Mouse (Mus musculus) retina, postnatal 1 day (tissue): Measurements from ENCODE around the gene Slc25a16.

Experiments used
- DNase-seq: peaks from one replicate; pipeline ENCODE4 v3.0.0-alpha.2; 2012

Gene Slc25a16

GRCm38 (mm10) chr10:62919925-62920765 lies at the start of gene Slc25a16:
Gene Slc25a16 (plus strand): TSS chr10:62920633.
- DNase-seq, result peak; percentile 96

- DNase-seq, result no peak
Measured at GRCm38 (mm10) chr10:62874828-62875227, 45.6 kb upstream of the Slc25a16 start.

DNA sequence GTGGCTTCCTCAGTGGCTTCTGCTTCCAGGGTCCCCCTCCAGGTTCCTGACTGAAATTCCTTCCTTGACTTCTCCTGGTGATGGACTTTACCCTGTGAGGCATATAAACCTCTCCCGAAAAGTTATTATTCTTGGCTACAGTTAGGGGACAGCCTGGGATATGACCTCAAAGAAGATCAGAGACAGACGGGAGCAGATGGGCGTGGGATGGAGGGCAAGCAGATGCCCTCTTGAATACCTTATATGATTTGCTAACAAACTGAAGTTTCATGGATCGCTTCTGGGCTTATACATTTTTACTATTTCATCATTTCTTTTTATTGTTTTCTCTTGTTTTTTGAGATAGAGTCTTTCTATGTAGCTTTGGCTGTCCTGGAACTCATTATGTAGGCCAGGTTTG lies 44.9 kb upstream of the Slc25a16 start:
- no peak for DNase-seq

- no peak for DNase-seq
Measured at GRCm38 (mm10) chr10:62878056-62878455, 42.4 kb upstream of the Slc25a16 start.

GRCm38 (mm10) chr10:62881211-62881610 lies 39.2 kb upstream of the Slc25a16 start:
- peak; percentile 40 for DNase-seq

- DNase-seq, result no peak
Measured at GRCm38 (mm10) chr10:62883933-62884372, 36.5 kb upstream of the Slc25a16 start.

- DNase-seq, result no peak
Measured at GRCm38 (mm10) chr10:62884517-62884916, 35.9 kb upstream of the Slc25a16 start.

DNA sequence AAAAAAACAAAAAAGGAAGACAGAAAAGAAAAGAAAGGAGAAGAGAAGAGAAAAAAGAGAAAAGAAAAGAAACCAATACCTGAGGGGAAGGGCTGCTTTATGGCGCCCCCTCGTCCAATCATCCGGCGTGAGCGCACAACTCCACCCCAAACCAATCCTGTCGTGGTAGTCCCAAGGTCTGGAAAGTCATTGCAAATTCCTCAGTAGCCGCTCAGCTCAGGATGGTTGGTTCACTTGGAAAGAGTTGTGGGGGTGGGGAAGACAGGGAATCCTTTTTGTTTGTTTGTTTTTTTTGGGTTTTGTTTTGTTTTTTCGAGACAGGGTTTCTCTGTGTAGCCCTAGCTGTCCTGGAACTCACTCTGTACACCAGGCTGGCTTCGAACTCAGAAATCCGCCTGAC lies 35.0 kb upstream of the Slc25a16 start:
- no peak for DNase-seq

DNA sequence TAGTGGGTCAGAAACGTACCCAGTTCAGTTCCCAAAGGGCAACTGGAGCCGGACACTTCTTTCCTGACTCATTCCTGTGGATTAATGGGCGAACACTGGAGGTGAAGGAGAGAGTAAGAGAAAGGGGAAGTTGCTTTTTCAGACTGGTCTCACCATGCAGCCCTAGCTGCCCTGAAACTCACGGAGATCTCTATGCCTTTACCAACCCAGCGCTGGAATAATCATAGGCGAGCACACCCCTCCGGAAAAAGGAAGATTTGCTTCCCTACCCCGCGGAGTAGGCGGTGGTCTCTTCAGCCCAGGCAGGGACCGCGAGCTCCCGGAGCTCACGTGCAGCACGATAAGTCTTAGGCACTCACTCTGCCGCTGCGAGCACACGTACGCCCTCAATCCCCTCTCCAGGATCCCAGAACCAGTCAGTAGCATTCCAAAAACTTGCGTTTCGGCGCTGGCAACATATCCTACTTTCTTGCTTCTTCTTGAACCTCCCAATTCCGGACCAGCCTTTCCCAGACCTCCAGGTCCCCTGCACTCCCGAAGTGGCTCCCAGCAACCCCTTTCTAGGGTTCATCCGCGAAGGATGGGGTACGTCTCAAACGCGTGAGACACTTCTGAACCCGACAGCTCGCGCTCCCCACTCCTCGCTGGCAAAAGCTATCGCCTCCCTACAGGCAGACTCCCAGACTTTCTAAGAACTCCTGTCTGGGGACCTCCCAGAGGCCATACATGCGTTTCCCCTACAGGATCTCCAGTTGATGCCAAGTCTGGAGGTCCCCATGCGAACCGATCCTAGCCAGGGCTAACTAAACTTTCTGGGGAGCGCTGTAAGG lies 34.2 kb upstream of the Slc25a16 start:
- peak; percentile 55 for DNase-seq

DNA sequence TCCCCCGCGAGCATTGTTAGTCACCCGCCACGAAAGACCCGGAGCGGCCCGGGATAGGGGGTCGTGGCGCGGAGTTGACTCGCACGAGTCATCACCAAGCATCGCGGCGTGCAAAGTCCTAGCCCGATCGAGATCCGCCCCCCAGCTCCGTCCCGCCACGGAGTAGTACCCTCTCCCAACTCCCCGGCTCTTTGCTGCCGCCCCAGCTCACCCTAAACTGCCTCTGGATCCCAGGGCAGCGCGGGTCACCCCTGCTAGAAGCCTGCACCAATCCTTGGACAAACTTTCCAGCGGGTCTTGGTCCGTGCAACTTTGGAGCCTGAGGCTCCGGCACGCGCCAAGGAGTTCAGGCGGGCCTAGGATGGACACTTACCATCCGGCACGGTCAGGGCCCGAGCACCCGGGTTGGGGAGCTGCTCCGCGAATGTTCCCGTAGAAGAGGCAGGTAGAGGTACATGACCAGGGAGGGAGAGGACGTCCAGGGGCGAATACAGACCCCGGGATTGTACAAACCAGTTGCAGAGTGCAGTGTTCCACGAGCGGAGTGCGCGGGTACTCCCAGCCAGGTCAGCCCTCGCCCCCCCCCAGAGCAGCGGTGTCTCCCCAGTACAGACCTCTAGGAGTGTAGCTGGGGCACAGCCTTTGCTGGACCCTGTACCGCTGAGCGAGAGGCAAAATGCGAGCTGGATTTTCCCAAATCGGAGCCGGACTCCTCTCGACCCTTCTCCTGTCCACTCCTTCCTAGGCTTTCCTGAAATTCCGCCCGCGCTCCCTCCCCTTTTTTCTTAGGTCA lies 33.4 kb upstream of the Slc25a16 start:
- peak; percentile 87 for DNase-seq

DNA sequence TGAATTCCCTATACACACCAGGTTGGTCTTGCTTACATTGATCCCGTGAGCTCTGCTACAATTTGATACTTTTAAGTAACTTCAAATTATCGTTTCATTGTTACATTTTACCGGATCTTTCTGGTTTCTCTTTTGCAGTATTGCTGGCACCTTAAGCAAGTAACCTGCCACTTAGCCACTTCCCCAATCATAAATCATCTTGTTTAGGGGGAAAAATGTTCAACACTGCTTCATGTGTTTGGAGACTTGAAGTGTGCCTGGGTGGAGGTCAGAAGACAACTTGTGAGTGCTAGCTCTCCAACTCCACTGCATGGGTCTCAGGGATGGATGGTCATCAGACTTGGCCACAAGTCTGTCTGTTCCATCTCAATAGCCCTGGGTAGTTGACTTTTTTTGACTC lies 29.4 kb upstream of the Slc25a16 start:
- no peak for DNase-seq

GRCm38 (mm10) chr10:62892549-62893232 lies 27.7 kb upstream of the Slc25a16 start:
- DNase-seq, result no peak

- no peak for DNase-seq
Measured at GRCm38 (mm10) chr10:62893356-62893884, 27.0 kb upstream of the Slc25a16 start.

- no peak for DNase-seq
Measured at GRCm38 (mm10) chr10:62894447-62894846, 26.0 kb upstream of the Slc25a16 start.

GRCm38 (mm10) chr10:62895386-62895785 lies 25.0 kb upstream of the Slc25a16 start:
- no peak for DNase-seq

DNA sequence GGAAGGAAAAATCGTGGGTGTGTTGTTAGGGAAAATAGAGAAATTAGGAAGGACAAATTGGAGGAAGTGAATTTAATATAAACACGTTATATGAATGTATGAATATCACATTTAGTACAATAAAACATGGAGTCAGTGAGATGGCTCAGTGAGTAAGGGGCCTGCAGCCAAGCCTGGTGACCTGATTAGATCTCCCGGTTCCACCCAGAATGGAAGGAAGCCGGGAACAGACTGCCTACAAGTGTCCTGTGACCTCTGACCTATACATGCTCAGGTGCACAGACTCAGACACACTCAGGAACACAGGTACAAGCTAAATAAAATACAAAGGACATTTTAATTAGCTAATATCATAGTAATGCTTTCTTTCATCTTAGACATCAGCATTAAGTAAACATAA lies 24.4 kb upstream of the Slc25a16 start:
- no peak for DNase-seq

GRCm38 (mm10) chr10:62896774-62897173 lies 23.7 kb upstream of the Slc25a16 start:
- no peak for DNase-seq

- no peak for DNase-seq
Measured at GRCm38 (mm10) chr10:62897437-62897836, 23.0 kb upstream of the Slc25a16 start.

DNA sequence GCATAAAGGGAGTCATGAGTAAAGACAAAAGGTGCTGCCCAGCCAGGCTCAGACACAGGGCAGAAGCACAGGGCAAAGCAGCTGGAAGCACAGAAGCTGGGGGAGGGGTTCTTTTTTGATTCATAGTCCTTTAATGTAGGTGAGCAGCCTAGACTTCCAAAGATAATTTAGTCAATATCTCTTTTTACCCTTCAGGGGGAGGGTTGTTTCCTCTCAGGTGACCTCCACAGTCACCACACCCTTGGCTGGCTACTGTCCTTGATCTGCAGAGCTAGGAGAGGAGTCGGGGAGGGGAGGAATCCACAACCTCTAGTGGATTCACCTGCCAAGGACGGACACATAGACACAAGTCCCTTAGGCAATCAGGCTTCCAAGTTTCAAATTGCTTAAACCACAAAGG lies 22.4 kb upstream of the Slc25a16 start:
- no peak for DNase-seq

GRCm38 (mm10) chr10:62900144-62900543 lies 20.3 kb upstream of the Slc25a16 start:
- DNase-seq, result no peak

DNA sequence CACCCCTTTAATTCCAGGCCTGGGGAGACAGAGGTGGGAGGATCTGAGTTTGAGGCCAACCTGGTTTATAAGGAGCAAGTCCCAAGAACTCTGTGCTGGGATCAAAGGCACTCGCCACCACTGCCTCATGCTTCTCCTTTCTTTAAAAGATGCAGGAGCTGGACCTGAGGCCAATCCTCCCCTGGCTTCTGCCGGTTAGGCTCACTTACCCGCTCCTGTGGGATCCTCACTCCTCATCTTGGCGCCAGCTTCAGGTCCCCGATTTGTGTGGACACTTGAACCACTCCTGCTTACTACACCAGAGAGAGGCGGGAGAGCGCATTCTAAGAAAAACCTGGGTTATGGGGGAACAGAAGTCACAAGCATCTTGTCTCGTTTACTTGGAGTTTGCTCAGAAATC lies 18.6 kb upstream of the Slc25a16 start:
- DNase-seq, result no peak

DNA sequence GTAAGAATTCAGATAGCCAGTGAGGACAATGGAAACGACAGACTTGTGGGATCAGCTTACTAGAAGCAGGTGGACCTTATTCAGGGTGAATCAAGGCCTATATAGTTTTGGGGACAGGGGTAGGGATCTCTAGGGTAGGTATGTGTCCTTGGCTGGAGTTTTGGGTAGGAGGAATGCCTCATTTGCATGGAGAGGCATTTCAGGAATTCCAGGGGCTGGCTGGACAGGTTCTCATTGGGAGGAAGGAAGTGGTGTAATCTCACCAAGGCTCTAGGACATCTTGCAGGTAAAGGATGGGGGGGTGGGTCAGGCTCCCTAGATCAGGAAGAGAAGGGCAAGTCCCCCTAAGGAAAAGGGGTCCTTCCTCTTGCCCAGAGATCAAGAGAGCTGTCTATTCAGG lies 17.6 kb upstream of the Slc25a16 start:
- DNase-seq, result no peak
